In genomic region chr10:20198968-20199737, GRCm38 (mm10) we compare ENCODE assay signal across 19 mouse cellular contexts. TPM values are rescaled to one million over a fixed set of nuclear protein-coding genes. Genes with fewer than 3 reads are reported as not detected.
DNase-seq lines count a peak whose midpoint lies in the region; ATAC-seq and TF ChIP-seq lines count a peak whose summit lies in the region.
"Had no signal": no experiment of that assay in that cellular context is flagged by ENCODE, and none has a peak within 500 bp of the region (broad histone marks: within the 10 kb centered on the region; RNA-seq: fewer than 3 reads in every experiment).

No protein-coding gene starts in this region.

- peak overlapping the region; percentile 78 for H3K27ac ChIP-seq in layer of hippocampus, adult 2 months
- H3K27ac ChIP-seq in olfactory bulb, adult 2 months (ENCODE audit: insufficient read depth, low read depth, low read length), result 0 out of 2 replicates have a peak overlapping the region, but pooled peaks have one; percentile 41
- H3K27ac ChIP-seq in liver, postnatal 0 days (ENCODE audit: low read depth), result no peak overlapping the region
- H3K27ac ChIP-seq: embryonic facial prominence, embryonic 10.5 days; limb, embryonic 10.5 days; liver, embryonic 12.5 days had no signal

- H3K27me3 ChIP-seq in liver, postnatal 0 days (ENCODE audit: insufficient read depth, low read length), result no peaks in the 10 kb centered on the region
- H3K27me3 ChIP-seq: CH12.LX; heart, embryonic 12.5 days; liver, embryonic 12.5 days had no signal

- WGBS in olfactory bulb, adult 2 months, result 52% methylated on average over 10 of the region's 10 CpGs
- 69% methylated on average over 10 of the region's 10 CpGs for WGBS in liver, postnatal 0 days (ENCODE audit: insufficient replicate concordance)

- no peak for TF ChIP-seq POLR2A in olfactory bulb, adult 2 months (IDR thresholded peaks at IDR 0.05; ENCODE audit: insufficient read depth, low read depth, low read length)

- H3K4me3 ChIP-seq in layer of hippocampus, adult 2 months, result no peak overlapping the region
- H3K4me3 ChIP-seq in olfactory bulb, adult 2 months (ENCODE audit: insufficient read depth, low read depth, low read length), result no peak overlapping the region
- no peak overlapping the region for H3K4me3 ChIP-seq in liver, postnatal 0 days (ENCODE audit: low read depth, low read length)
- H3K4me3 ChIP-seq: embryonic facial prominence, embryonic 10.5 days; erythroblast, embryonic 14.5 days; heart, embryonic 12.5 days; limb, embryonic 10.5 days; liver, embryonic 12.5 days had no signal

- no peaks in the 10 kb centered on the region for H3K9me3 ChIP-seq in liver, postnatal 0 days (ENCODE audit: low read length)
- H3K9me3 ChIP-seq: embryonic facial prominence, embryonic 10.5 days; heart, embryonic 12.5 days; limb, embryonic 10.5 days; liver, embryonic 12.5 days had no signal

- DNase-seq in cerebellum, postnatal 4 days (ENCODE audit: low spot score in 2 of 2), result no peak
- no peak for DNase-seq in layer of hippocampus, adult 2 months (ENCODE audit: low spot score in 2 of 2)
- no peak for DNase-seq in layer of hippocampus, postnatal 25 days (ENCODE audit: extremely low spot score in 1 of 2, low spot score in 1 of 2)
- DNase-seq in cerebellum, adult 11 months, result peak; percentile 31
- DNase-seq in liver, postnatal 0 days, result no peak
- DNase-seq in urinary bladder, adult 2 months (ENCODE audit: low spot score), result no peak
- DNase-seq: adrenal gland, postnatal 36 days; heart, postnatal 4 days; kidney, postnatal 10 days; right cerebral cortex, postnatal 4 days; thymus, adult 2 months had no signal

- no peak for TF ChIP-seq EP300 in liver, postnatal 0 days (IDR thresholded peaks at IDR 0.05; ENCODE audit: low read depth)

- no peak overlapping the region for H3K9ac ChIP-seq in liver, postnatal 0 days (replicated peaks)
- H3K9ac ChIP-seq: heart, embryonic 12.5 days; liver, embryonic 12.5 days had no signal

- H3K36me3 ChIP-seq in liver, postnatal 0 days (replicated peaks; ENCODE audit: insufficient read depth, low read length), result no peaks in the 10 kb centered on the region
- H3K36me3 ChIP-seq: embryonic facial prominence, embryonic 10.5 days; heart, embryonic 12.5 days; limb, embryonic 10.5 days; liver, embryonic 12.5 days had no signal

- H3K4me1 ChIP-seq in olfactory bulb, adult 2 months (ENCODE audit: control insufficient read depth, insufficient read depth, low read length), result peaks cover 16% of the 10 kb centered on the region
- H3K4me1 ChIP-seq in liver, postnatal 0 days (ENCODE audit: insufficient read depth), result peaks cover 21% of the 10 kb centered on the region

- peak; percentile 76 for ATAC-seq in cerebellum, adult (ENCODE audit: insufficient number of reproducible peaks, low FRiP score, low TSS enrichment)
- ATAC-seq in liver, postnatal 0 days, result no peak
- ATAC-seq: liver, embryonic 12.5 days had no signal

- H3K4me2 ChIP-seq in liver, postnatal 0 days (ENCODE audit: low read depth, low read length), result no peak overlapping the region
- H3K4me2 ChIP-seq: heart, embryonic 12.5 days; liver, embryonic 12.5 days had no signal

- no peak for TF ChIP-seq CTCF in layer of hippocampus, adult 2 months (conservative IDR thresholded peaks at IDR 0.05)
- TF ChIP-seq CTCF in olfactory bulb, adult 2 months (IDR thresholded peaks at IDR 0.05; ENCODE audit: insufficient read depth, low read depth, low read length), result no peak
- no peak for TF ChIP-seq CTCF in liver, postnatal 0 days (IDR thresholded peaks at IDR 0.05; ENCODE audit: low read depth)

RNA-seq across cellular contexts. Expression of gene Map7, which starts 50.9 kb away (rescaled TPM):
- total RNA-seq in layer of hippocampus, adult 2 months (2021), result 100 to 1,000 TPM; 109 to 127 TPM
- total RNA-seq in layer of hippocampus, postnatal 25 days (2021), result 100 to 1,000 TPM in 1 of 2 experiments, 10 to 100 TPM in 1; 90.6 to 102 TPM
- polyA plus RNA-seq in olfactory bulb, adult 2 months (2012; ENCODE audit: insufficient read depth, insufficient read length, low replicate concordance, missing spikeins), result not detected in 2 replicates
- polyA plus RNA-seq in liver, postnatal 0 days (2015; fragmentation: Nextera tagmentation; extraction: Ambion mirVana), result 6.1 and 6.8 TPM in 2 replicates
- polyA plus RNA-seq in urinary bladder, adult 2 months (2012; rRNA removed), result 9.2 and 14.8 TPM in 2 replicates
